Comparison of ENCODE assay signal across 23 mouse cellular contexts in genomic region chr7:52726236-52726905, GRCm38 (mm10).
DNase-seq lines count a peak whose midpoint lies in the region; ATAC-seq and TF ChIP-seq lines count a peak whose summit lies in the region.
"Had no signal": no experiment of that assay in that cellular context is flagged by ENCODE, and none has a peak within 500 bp of the region (broad histone marks: within the 10 kb centered on the region; RNA-seq: fewer than 3 reads in every experiment).

No protein-coding gene starts in this region.

- no peaks in the 10 kb centered on the region for H3K4me1 ChIP-seq in forebrain, embryonic 14.5 days (ENCODE audit: control insufficient read depth, insufficient read depth, low read length)
- H3K4me1 ChIP-seq in lung, postnatal 0 days (ENCODE audit: insufficient read depth, low read depth, low read length) = no peaks in the 10 kb centered on the region
- no peaks in the 10 kb centered on the region for H3K4me1 ChIP-seq in midbrain, embryonic 15.5 days
- H3K4me1 ChIP-seq: embryonic facial prominence, embryonic 13.5 days; embryonic facial prominence, embryonic 15.5 days; forebrain, embryonic 13.5 days had no signal

- no peak for TF ChIP-seq CTCF in lung, postnatal 0 days (IDR thresholded peaks at IDR 0.05)

- no peak for ATAC-seq in forebrain, embryonic 14.5 days
- no peak for ATAC-seq in lung, postnatal 0 days
- ATAC-seq in midbrain, embryonic 15.5 days (replicated peaks) = no peak
- ATAC-seq: activated CD4-positive, CD25-positive, alpha-beta regulatory T cell, adult 4 months; forebrain, embryonic 13.5 days; forebrain, embryonic 16.5 days; Patski had no signal

- no peak overlapping the region for H3K4me2 ChIP-seq in forebrain, embryonic 14.5 days (ENCODE audit: low read length)
- H3K4me2 ChIP-seq in lung, postnatal 0 days (replicated peaks; ENCODE audit: low read depth, low read length) = no peak overlapping the region
- H3K4me2 ChIP-seq in midbrain, embryonic 15.5 days = no peak overlapping the region
- H3K4me2 ChIP-seq: embryonic facial prominence, embryonic 13.5 days; embryonic facial prominence, embryonic 15.5 days; forebrain, embryonic 13.5 days had no signal

- no peaks in the 10 kb centered on the region for H3K9me3 ChIP-seq in forebrain, embryonic 14.5 days (replicated peaks; ENCODE audit: control insufficient read depth, low read length)
- H3K9me3 ChIP-seq in lung, postnatal 0 days (ENCODE audit: low read length) = no peaks in the 10 kb centered on the region
- H3K9me3 ChIP-seq in midbrain, embryonic 15.5 days = no peaks in the 10 kb centered on the region
- H3K9me3 ChIP-seq: embryonic facial prominence, embryonic 13.5 days; embryonic facial prominence, embryonic 15.5 days; forebrain, embryonic 13.5 days; G1E had no signal

- no peak for TF ChIP-seq EP300 in lung, postnatal 0 days (IDR thresholded peaks at IDR 0.05)

- no peaks in the 10 kb centered on the region for H3K27me3 ChIP-seq in forebrain, embryonic 14.5 days (replicated peaks; ENCODE audit: control insufficient read depth, insufficient read depth, low read length)
- H3K27me3 ChIP-seq in lung, postnatal 0 days (replicated peaks; ENCODE audit: insufficient read depth, low read length) = no peaks in the 10 kb centered on the region
- no peaks in the 10 kb centered on the region for H3K27me3 ChIP-seq in midbrain, embryonic 15.5 days (replicated peaks)
- H3K27me3 ChIP-seq: embryonic facial prominence, embryonic 13.5 days; embryonic facial prominence, embryonic 15.5 days; forebrain, embryonic 13.5 days; Patski had no signal

- DNase-seq in ES-CJ7 (ENCODE audit: low read depth, low spot score) = peak; percentile 65
- DNase-seq in R1 (ENCODE audit: low read depth, low spot score) = peak; percentile 85
- no peak for DNase-seq in forebrain, embryonic 14.5 days (ENCODE audit: low spot score)
- no peak for DNase-seq in lung, postnatal 0 days (ENCODE audit: low spot score)
- DNase-seq: adrenal gland, adult 2 months; adrenal gland, postnatal 10 days; adrenal gland, postnatal 25 days; cerebellum, adult 11 months; cerebellum, adult 18-20 months; cerebellum, adult 8-10 months; cerebellum, adult 9-11 months; cerebellum, postnatal 14 days; cerebellum, postnatal 36 days; embryo, embryonic 11 days had no signal

- H3K9ac ChIP-seq in forebrain, embryonic 14.5 days (ENCODE audit: low read length) = no peak overlapping the region
- no peak overlapping the region for H3K9ac ChIP-seq in lung, postnatal 0 days (replicated peaks; ENCODE audit: low read depth)
- no peak overlapping the region for H3K9ac ChIP-seq in midbrain, embryonic 15.5 days
- H3K9ac ChIP-seq: embryonic facial prominence, embryonic 13.5 days; embryonic facial prominence, embryonic 15.5 days; forebrain, embryonic 13.5 days had no signal

- no peak overlapping the region for H3K27ac ChIP-seq in forebrain, embryonic 14.5 days (ENCODE audit: low read depth, low read length)
- no peak overlapping the region for H3K27ac ChIP-seq in lung, postnatal 0 days (ENCODE audit: low read length)
- H3K27ac ChIP-seq in midbrain, embryonic 15.5 days = no peak overlapping the region
- H3K27ac ChIP-seq: embryonic facial prominence, embryonic 13.5 days; embryonic facial prominence, embryonic 15.5 days; forebrain, embryonic 13.5 days had no signal

- no peak overlapping the region for H3K4me3 ChIP-seq in forebrain, embryonic 14.5 days (ENCODE audit: low read depth, low read length)
- H3K4me3 ChIP-seq in lung, postnatal 0 days (ENCODE audit: low read depth, low read length) = no peak overlapping the region
- H3K4me3 ChIP-seq in midbrain, embryonic 15.5 days = no peak overlapping the region
- H3K4me3 ChIP-seq: embryonic facial prominence, embryonic 13.5 days; embryonic facial prominence, embryonic 15.5 days; erythroblast, embryonic 14.5 days; forebrain, embryonic 13.5 days had no signal

- 79% methylated on average over 2 of the region's 2 CpGs for WGBS in forebrain, embryonic 14.5 days
- 69% methylated on average over 2 of the region's 2 CpGs for WGBS in lung, postnatal 0 days
- WGBS in midbrain, embryonic 15.5 days = 75% methylated on average over 2 of the region's 2 CpGs

- H3K36me3 ChIP-seq in forebrain, embryonic 14.5 days (ENCODE audit: control insufficient read depth, insufficient read depth, low read length) = no peaks in the 10 kb centered on the region
- H3K36me3 ChIP-seq in lung, postnatal 0 days (ENCODE audit: insufficient read depth, low read length) = no peaks in the 10 kb centered on the region
- no peaks in the 10 kb centered on the region for H3K36me3 ChIP-seq in midbrain, embryonic 15.5 days (replicated peaks)
- H3K36me3 ChIP-seq: embryonic facial prominence, embryonic 13.5 days; embryonic facial prominence, embryonic 15.5 days; G1E had no signal

Comparison
In these comparisons a context has a peak if more than half of its experiments do, and no peak if none do; other contexts are left out.
1. DNase-seq: peak in ES-CJ7 (single experiment) and R1 (single experiment); none in forebrain, embryonic 14.5 days (single experiment) and lung, postnatal 0 days (single experiment).